Mouse (Mus musculus): ENCODE data around the gene Moxd2. TPM values are rescaled to one million over a fixed set of nuclear protein-coding genes. Genes with fewer than 3 reads are reported as not detected.

The Moxd2 gene
- not detected in 2 replicates for total RNA-seq (2012; rRNA removed)

GRCm38 (mm10) chr6:40887394-40887793 is at the start of gene Moxd2:
Moxd2 (minus strand) TSS chr6:40887494.
- H3K36me3 ChIP-seq (ENCODE audit: control insufficient read depth, insufficient read depth, low read length, poor library complexity, severe bottlenecking), result no peaks in the 10 kb centered on the region
- no peaks in the 10 kb centered on the region for H3K4me1 ChIP-seq (ENCODE audit: control insufficient read depth in 2 of 2, insufficient read depth in 2 of 2, low read length in 2 of 2, poor library complexity in 1 of 2)
- no peak for DNase-seq (ENCODE audit: low read depth, low spot score)
- H3K27ac ChIP-seq (ENCODE audit: insufficient read depth, low read depth, low read length, poor library complexity, severe bottlenecking), result no peak within 1 kb of the TSS
- no peak within 1 kb of the TSS for H3K4me3 ChIP-seq (ENCODE audit: insufficient read depth in 1 of 2, low read depth in 1 of 2, low read length in 2 of 2, poor library complexity in 1 of 2, severe bottlenecking in 1 of 2)
- no peak for TF ChIP-seq HCFC1 (IDR thresholded peaks at IDR 0.05; ENCODE audit: borderline replicate concordance, insufficient read depth, low read length)
- TF ChIP-seq MAFK (IDR thresholded peaks at IDR 0.05; ENCODE audit: insufficient read depth, low read depth, low read length), result no peak
- no peak for TF ChIP-seq ZNF384 (IDR thresholded peaks at IDR 0.05; ENCODE audit: low read depth, low read length)
- TF ChIP-seq CHD2 (IDR thresholded peaks at IDR 0.05; ENCODE audit: low read depth, low read length), result no peak
- no peak for TF ChIP-seq ZC3H11A (IDR thresholded peaks at IDR 0.05; ENCODE audit: borderline replicate concordance, low read depth, low read length)
- in situ Hi-C loops (cut with MboI; ENCODE audit: low sequenced_read_pairs in 2 of 2, unreplicated experiment in 2 of 2), result no loop called here
- H3K9me3 ChIP-seq (ENCODE audit: control insufficient read depth, insufficient read depth, low read depth, low read length), result no peaks in the 10 kb centered on the region
- H3K9ac ChIP-seq (ENCODE audit: insufficient read depth, low read depth, low read length, poor library complexity, severe bottlenecking), result no peak within 1 kb of the TSS

DNA sequence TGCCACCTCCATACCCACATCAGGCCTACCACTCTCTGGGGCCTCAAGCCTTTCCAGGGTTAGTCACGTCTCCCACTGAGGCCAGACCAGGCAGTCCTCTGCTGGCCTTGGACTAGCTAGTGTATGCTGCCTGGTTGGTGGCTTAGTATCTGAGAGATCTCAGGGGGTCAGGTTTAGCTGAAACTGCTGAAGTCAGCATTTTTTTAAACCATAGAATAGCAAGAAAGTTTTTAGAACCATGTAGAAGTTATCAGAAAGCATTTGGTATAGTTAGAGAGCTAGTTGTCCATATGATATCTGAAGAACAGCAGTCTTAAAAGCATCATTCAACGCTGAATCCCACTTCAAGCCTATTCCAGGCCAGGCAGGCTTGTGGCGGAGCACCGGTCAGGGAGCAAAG is 32.7 kb upstream of the Moxd2 start:
- Histone ChIP-seq H3K27ac (ENCODE audit: insufficient read depth, low read depth, low read length, poor library complexity, severe bottlenecking) (no peak overlapping the region), H3K36me3 (ENCODE audit: control insufficient read depth, insufficient read depth, low read length, poor library complexity, severe bottlenecking) (no peaks in the 10 kb centered on the region), H3K4me1 (ENCODE audit: control insufficient read depth in 2 of 2, insufficient read depth in 2 of 2, low read length in 2 of 2, poor library complexity in 1 of 2) (no peaks in the 10 kb centered on the region), H3K9ac (ENCODE audit: insufficient read depth, low read depth, low read length, poor library complexity, severe bottlenecking) (no peak overlapping the region), H3K9me3 (ENCODE audit: control insufficient read depth, insufficient read depth, low read depth, low read length) (no peaks in the 10 kb centered on the region), H3K4me3 (ENCODE audit: insufficient read depth in 1 of 2, low read depth in 1 of 2, low read length in 2 of 2, poor library complexity in 1 of 2, severe bottlenecking in 1 of 2) (no peak overlapping the region)
- DNase-seq (ENCODE audit: low read depth, low spot score), result no peak
- in situ Hi-C loops (cut with MboI; ENCODE audit: low sequenced_read_pairs in 2 of 2, unreplicated experiment in 2 of 2), result no loop called here
- TF ChIP-seq MAFK (IDR thresholded peaks at IDR 0.05; ENCODE audit: insufficient read depth, low read depth, low read length) (peak; percentile 91), ZC3H11A (IDR thresholded peaks at IDR 0.05; ENCODE audit: borderline replicate concordance, low read depth, low read length) (no peak)

DNA sequence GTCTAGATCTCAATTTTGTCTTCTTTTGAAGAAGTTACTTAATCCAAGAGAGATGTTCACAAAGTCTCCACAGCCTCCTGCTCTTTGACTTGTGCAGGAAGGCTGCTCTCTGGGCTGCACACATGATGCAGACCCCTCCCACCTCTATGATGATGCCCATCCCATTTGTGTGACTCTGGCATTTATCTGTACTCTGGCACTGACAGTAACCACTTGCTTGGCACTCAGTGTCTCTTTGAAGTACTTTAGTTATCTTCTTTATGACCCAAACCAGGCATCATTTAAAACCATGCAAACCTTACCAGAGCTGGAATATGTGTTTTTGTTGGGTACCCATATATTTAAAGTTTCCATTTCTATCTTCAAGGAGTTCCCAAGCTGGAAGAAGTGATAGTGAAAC is 13.0 kb upstream of the Moxd2 start, which contains the start of gene Prss58:
TSS of gene Prss58 (minus strand) at position 101 of the 400 bp plus-strand sequence.
- in situ Hi-C loops (cut with MboI; ENCODE audit: low sequenced_read_pairs in 2 of 2, unreplicated experiment in 2 of 2), result no loop called here
- no peak for DNase-seq (ENCODE audit: low read depth, low spot score)
- no peaks in the 10 kb centered on the region for H3K9me3 ChIP-seq (ENCODE audit: control insufficient read depth, insufficient read depth, low read depth, low read length)

DNA sequence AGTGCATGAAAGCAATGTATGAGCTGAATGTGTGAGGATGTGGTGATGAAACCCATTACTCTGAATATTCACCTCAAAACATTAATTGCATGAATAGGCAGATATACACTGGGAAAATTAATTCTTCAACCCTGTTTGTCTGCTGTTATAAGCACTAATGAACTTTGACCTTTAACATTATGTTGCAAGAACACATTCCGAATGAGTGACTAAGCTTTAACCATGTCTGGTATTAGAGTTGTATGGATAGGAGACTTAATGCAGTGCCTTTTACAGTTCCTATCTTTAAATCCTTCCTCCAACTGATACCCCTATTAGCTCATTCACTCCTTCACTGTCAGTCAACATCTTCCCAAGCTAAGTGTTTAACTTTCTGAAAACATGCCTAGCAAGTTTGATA is 7.4 kb upstream of the Moxd2 start:
- Histone ChIP-seq H3K4me3 (ENCODE audit: insufficient read depth in 1 of 2, low read depth in 1 of 2, low read length in 2 of 2, poor library complexity in 1 of 2, severe bottlenecking in 1 of 2) (no peak overlapping the region), H3K36me3 (ENCODE audit: control insufficient read depth, insufficient read depth, low read length, poor library complexity, severe bottlenecking) (no peaks in the 10 kb centered on the region), H3K27ac (ENCODE audit: insufficient read depth, low read depth, low read length, poor library complexity, severe bottlenecking) (no peak overlapping the region), H3K4me1 (ENCODE audit: control insufficient read depth in 2 of 2, insufficient read depth in 2 of 2, low read length in 2 of 2, poor library complexity in 1 of 2) (no peaks in the 10 kb centered on the region), H3K9ac (ENCODE audit: insufficient read depth, low read depth, low read length, poor library complexity, severe bottlenecking) (no peak overlapping the region), H3K9me3 (ENCODE audit: control insufficient read depth, insufficient read depth, low read depth, low read length) (no peaks in the 10 kb centered on the region)
- no peak for DNase-seq (ENCODE audit: low read depth, low spot score)
- in situ Hi-C loops (cut with MboI; ENCODE audit: low sequenced_read_pairs in 2 of 2, unreplicated experiment in 2 of 2), result no loop called here
- TF ChIP-seq HCFC1 (IDR thresholded peaks at IDR 0.05; ENCODE audit: borderline replicate concordance, insufficient read depth, low read length) (no peak), ZC3H11A (IDR thresholded peaks at IDR 0.05; ENCODE audit: borderline replicate concordance, low read depth, low read length) (no peak), MAFK (IDR thresholded peaks at IDR 0.05; ENCODE audit: insufficient read depth, low read depth, low read length) (no peak), ZNF384 (IDR thresholded peaks at IDR 0.05; ENCODE audit: low read depth, low read length) (no peak), CHD2 (IDR thresholded peaks at IDR 0.05; ENCODE audit: low read depth, low read length) (no peak)

More for the DNA sequence above, 13.0 kb upstream of the Moxd2 start, which contains the start of gene Prss58:
- Histone ChIP-seq H3K9ac (ENCODE audit: insufficient read depth, low read depth, low read length, poor library complexity, severe bottlenecking) (no peak within 1 kb of the TSS), H3K4me1 (ENCODE audit: control insufficient read depth in 2 of 2, insufficient read depth in 2 of 2, low read length in 2 of 2, poor library complexity in 1 of 2) (no peaks in the 10 kb centered on the region), H3K36me3 (ENCODE audit: control insufficient read depth, insufficient read depth, low read length, poor library complexity, severe bottlenecking) (no peaks in the 10 kb centered on the region), H3K27ac (ENCODE audit: insufficient read depth, low read depth, low read length, poor library complexity, severe bottlenecking) (no peak within 1 kb of the TSS), H3K4me3 (ENCODE audit: insufficient read depth in 1 of 2, low read depth in 1 of 2, low read length in 2 of 2, poor library complexity in 1 of 2, severe bottlenecking in 1 of 2) (no peak within 1 kb of the TSS)
- TF ChIP-seq CHD2 (IDR thresholded peaks at IDR 0.05; ENCODE audit: low read depth, low read length), result no peak
- no peak for TF ChIP-seq MAFK (IDR thresholded peaks at IDR 0.05; ENCODE audit: insufficient read depth, low read depth, low read length)
- TF ChIP-seq ZC3H11A (IDR thresholded peaks at IDR 0.05; ENCODE audit: borderline replicate concordance, low read depth, low read length), result no peak
- TF ChIP-seq ZNF384 (IDR thresholded peaks at IDR 0.05; ENCODE audit: low read depth, low read length), result no peak

DNA sequence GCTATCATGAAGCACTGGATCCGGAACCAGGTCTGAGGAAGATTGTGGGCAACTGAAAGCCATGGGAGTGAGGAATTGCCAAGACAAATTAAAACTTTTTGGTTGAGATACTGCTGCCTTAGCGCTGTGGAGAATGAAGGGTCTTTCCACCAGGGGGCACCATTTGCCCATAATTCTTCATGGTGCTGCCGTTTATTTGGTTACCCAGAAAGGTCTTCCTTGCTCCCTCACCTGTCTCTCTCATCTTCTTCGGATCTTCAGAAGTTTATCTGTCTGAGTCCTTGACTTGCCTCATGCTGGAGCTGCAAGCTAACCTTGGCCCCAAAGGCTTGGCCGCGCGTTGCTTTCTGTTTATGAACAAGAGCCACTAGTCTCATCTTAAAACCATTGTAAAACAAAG is 6.3 kb upstream of the Moxd2 start:
- Histone ChIP-seq H3K4me3 (ENCODE audit: insufficient read depth in 1 of 2, low read depth in 1 of 2, low read length in 2 of 2, poor library complexity in 1 of 2, severe bottlenecking in 1 of 2) (no peak overlapping the region), H3K4me1 (ENCODE audit: control insufficient read depth in 2 of 2, insufficient read depth in 2 of 2, low read length in 2 of 2, poor library complexity in 1 of 2) (no peaks in the 10 kb centered on the region), H3K27ac (ENCODE audit: insufficient read depth, low read depth, low read length, poor library complexity, severe bottlenecking) (no peak overlapping the region), H3K9me3 (ENCODE audit: control insufficient read depth, insufficient read depth, low read depth, low read length) (no peaks in the 10 kb centered on the region), H3K36me3 (ENCODE audit: control insufficient read depth, insufficient read depth, low read length, poor library complexity, severe bottlenecking) (no peaks in the 10 kb centered on the region), H3K9ac (ENCODE audit: insufficient read depth, low read depth, low read length, poor library complexity, severe bottlenecking) (no peak overlapping the region)
- peak; percentile 39 for DNase-seq (ENCODE audit: low read depth, low spot score)
- no peak for TF ChIP-seq ZNF384 (IDR thresholded peaks at IDR 0.05; ENCODE audit: low read depth, low read length)
- TF ChIP-seq ZC3H11A (IDR thresholded peaks at IDR 0.05; ENCODE audit: borderline replicate concordance, low read depth, low read length), result peak; percentile 39; the same call in 1 of the 2 replicates
- no peak for TF ChIP-seq CHD2 (IDR thresholded peaks at IDR 0.05; ENCODE audit: low read depth, low read length)
- TF ChIP-seq MAFK (IDR thresholded peaks at IDR 0.05; ENCODE audit: insufficient read depth, low read depth, low read length), result no peak
- TF ChIP-seq HCFC1 (IDR thresholded peaks at IDR 0.05; ENCODE audit: borderline replicate concordance, insufficient read depth, low read length), result no peak
- in situ Hi-C loops (cut with MboI; ENCODE audit: low sequenced_read_pairs in 2 of 2, unreplicated experiment in 2 of 2), result no loop called here

Data from ES-E14 (cell line).